Mouse (Mus musculus) E14TG2a.4 (cell line): ENCODE measurements at regions not wholly inside any gene's neighbourhood (a gene's known extent, or its start where the extent isn't known, plus 50 kb on each side); places are given as distances from the start of the nearest gene placed in this dataset.

Experiments used
- CTCF ChIP-seq: conservative IDR thresholded peaks from 2 replicates; pipeline ENCODE4 v1.5.1; 2014; ENCODE audit warnings: low read length
- NANOG ChIP-seq: IDR thresholded peaks from 2 replicates; pipeline ENCODE4 v1.6.1; 2014; ENCODE audit warnings: borderline replicate concordance, low read length, mixed read lengths
- POU5F1 ChIP-seq: IDR thresholded peaks from 2 replicates; pipeline ENCODE4 v1.6.1; 2014; ENCODE audit warnings: low read length, borderline replicate concordance

DNA sequence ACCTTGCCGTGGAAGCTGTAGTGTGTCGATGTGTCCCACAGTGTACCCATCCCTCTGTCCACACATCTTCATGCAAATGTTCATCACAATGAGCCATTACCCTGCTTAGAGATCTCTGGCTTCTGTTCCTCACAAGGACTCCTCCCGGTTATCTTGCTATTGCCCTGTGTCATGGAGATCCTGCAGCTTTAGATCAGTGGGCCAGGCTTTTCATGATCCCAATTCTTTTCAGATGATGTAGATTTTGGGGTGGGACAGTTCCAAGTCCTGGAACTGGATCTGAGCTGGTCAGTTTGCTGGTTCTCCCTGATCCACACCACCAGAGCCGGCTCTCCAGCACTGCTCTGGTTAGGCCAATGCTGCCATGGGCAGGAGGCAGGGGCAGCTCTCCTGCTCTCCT, 161.2 kb downstream of the Tfap2c start:
- no peak for TF ChIP-seq CTCF
- TF ChIP-seq POU5F1 = no peak
- TF ChIP-seq NANOG = no peak
